Mouse (Mus musculus): ENCODE results near the gene Lctl. TPM values are rescaled to one million over a fixed set of nuclear protein-coding genes. Genes with fewer than 3 reads are reported as not detected.
"Not testable (repeated sequence)": the region's sequence is repeated elsewhere in the genome, so short reads cannot be mapped to it uniquely, and the experiment has no call there.

The Lctl gene
- polyA plus RNA-seq, 1 experiment from 2014 or later = not detected

- H3K4me1 ChIP-seq (ENCODE audit: control insufficient read depth, insufficient read depth, low read length); H3K9me3 ChIP-seq (replicated peaks; ENCODE audit: control insufficient read depth, low read length); H3K4me3 ChIP-seq (ENCODE audit: low read depth, low read length); H3K27me3 ChIP-seq (ENCODE audit: control insufficient read depth, insufficient read depth, low read length); H3K27ac ChIP-seq (ENCODE audit: low read depth, low read length); ATAC-seq (replicated peaks; ENCODE audit: insufficient number of reproducible peaks, low FRiP score, low TSS enrichment); H3K9ac ChIP-seq (ENCODE audit: low read depth, low read length); H3K4me2 ChIP-seq: not testable (repeated sequence)
- peaks cover 18% of the 10 kb centered on the region for H3K36me3 ChIP-seq (ENCODE audit: control insufficient read depth, insufficient read depth, low read length)
- 88% methylated on average over 5 of the region's 5 CpGs for WGBS (ENCODE audit: insufficient replicate concordance)
These were observed 66.3 kb downstream of the Lctl start for GRCm38 (mm10) chr9:64183295-64183694.

GRCm38 (mm10) chr9:64184166-64184840 is 67.4 kb downstream of the Lctl start:
- Histone ChIP-seq H3K9me3 (replicated peaks; ENCODE audit: control insufficient read depth, low read length) (no peaks in the 10 kb centered on the region), H3K36me3 (ENCODE audit: control insufficient read depth, insufficient read depth, low read length) (peaks cover 22% of the 10 kb centered on the region), H3K4me1 (ENCODE audit: control insufficient read depth, insufficient read depth, low read length) (peaks cover 7% of the 10 kb centered on the region), H3K4me3 (ENCODE audit: low read depth, low read length) (no peak overlapping the region), H3K27me3 (ENCODE audit: control insufficient read depth, insufficient read depth, low read length) (no peaks in the 10 kb centered on the region), H3K27ac (ENCODE audit: low read depth, low read length) (no peak overlapping the region), H3K9ac (ENCODE audit: low read depth, low read length) (no peak overlapping the region), H3K4me2 (no peak overlapping the region)
- no peak for ATAC-seq (replicated peaks; ENCODE audit: insufficient number of reproducible peaks, low FRiP score, low TSS enrichment)
- 87% methylated on average over 5 of the region's 5 CpGs for WGBS (ENCODE audit: insufficient replicate concordance)

Other genes starting within 250 kb of the Lctl start
- gene Smad6, start 95.1 kb upstream of the Lctl start, polyA plus RNA-seq (2014; fragmentation: Nextera tagmentation; extraction: Ambion mirVana) = 30.5 and 31.6 TPM in 2 replicates
- gene Zwilch, start 56.0 kb downstream of the Lctl start, polyA plus RNA-seq (2014; fragmentation: Nextera tagmentation; extraction: Ambion mirVana) = 24.3 and 28.5 TPM in 2 replicates
- gene Rpl4, start 56.2 kb downstream of the Lctl start, polyA plus RNA-seq (2014; fragmentation: Nextera tagmentation; extraction: Ambion mirVana) = 980 and 988 TPM in 2 replicates
- gene Snapc5, start 62.1 kb downstream of the Lctl start, polyA plus RNA-seq (2014; fragmentation: Nextera tagmentation; extraction: Ambion mirVana) = 22.4 and 28.0 TPM in 2 replicates
- 2.7 and 3.1 TPM in 2 replicates for gene Uchl4, start 118.1 kb downstream of the Lctl start, polyA plus RNA-seq (2014; fragmentation: Nextera tagmentation; extraction: Ambion mirVana)
- 100 and 108 TPM in 2 replicates for gene Map2k1, start 136.5 kb downstream of the Lctl start, polyA plus RNA-seq (2014; fragmentation: Nextera tagmentation; extraction: Ambion mirVana)
- gene Tipin, start 164.4 kb downstream of the Lctl start, polyA plus RNA-seq (2014; fragmentation: Nextera tagmentation; extraction: Ambion mirVana) = 155 and 159 TPM in 2 replicates
- gene Dis3l, start 224.1 kb downstream of the Lctl start, polyA plus RNA-seq (2014; fragmentation: Nextera tagmentation; extraction: Ambion mirVana) = 19.5 and 22.2 TPM in 2 replicates

Measured in heart, embryonic 11.5 days (tissue).